Comparison of ENCODE assay signal across 13 mouse cellular contexts in genomic region chr9:91377873-91378150, GRCm38 (mm10). TPM values are rescaled to one million over a fixed set of nuclear protein-coding genes. Genes with fewer than 3 reads are reported as not detected.
A peak's percentile ranks its signal among the peaks of the same experiment; 100 is the strongest.
DNase-seq lines count a peak whose midpoint lies in the region; ATAC-seq and TF ChIP-seq lines count a peak whose summit lies in the region.
"Had no signal": no experiment of that assay in that cellular context is flagged by ENCODE, and none has a peak within 500 bp of the region (broad histone marks: within the 10 kb centered on the region; RNA-seq: fewer than 3 reads in every experiment).

No protein-coding gene starts in this region.

- H3K4me3 ChIP-seq in brown adipose tissue, adult 24 weeks (ENCODE audit: insufficient read depth, low read depth, low read length): peak overlapping the region; percentile 58
- peak overlapping the region; percentile 67 for H3K4me3 ChIP-seq in hindbrain, embryonic 10.5 days
- H3K4me3 ChIP-seq in midbrain, postnatal 0 days (ENCODE audit: low read depth, low read length): no peak overlapping the region
- no peak overlapping the region for H3K4me3 ChIP-seq in liver, embryonic 12.5 days
- H3K4me3 ChIP-seq: limb, embryonic 15.5 days had no signal

- WGBS in hindbrain, embryonic 10.5 days: under 1% methylated on average over 16 of the region's 16 CpGs
- 3% methylated on average over 16 of the region's 16 CpGs for WGBS in midbrain, postnatal 0 days
- WGBS in liver, embryonic 12.5 days (ENCODE audit: insufficient replicate concordance): 2% methylated on average over 16 of the region's 16 CpGs

- H3K27me3 ChIP-seq in hindbrain, embryonic 10.5 days (ENCODE audit: insufficient read depth, poor library complexity, severe bottlenecking): peaks cover 98% of the 10 kb centered on the region
- H3K27me3 ChIP-seq in midbrain, postnatal 0 days (ENCODE audit: insufficient read depth, low read length): peaks cover 57% of the 10 kb centered on the region
- H3K27me3 ChIP-seq in liver, embryonic 12.5 days (replicated peaks): peaks cover 93% of the 10 kb centered on the region
- H3K27me3 ChIP-seq: CH12.LX had no signal

- DNase-seq in cerebellum, postnatal 14 days: peak; percentile 89 to 91
- DNase-seq in hindbrain, embryonic 10.5 days (ENCODE audit: low spot score): peak; percentile 70
- peak; percentile 91 for DNase-seq in midbrain, postnatal 0 days (ENCODE audit: low spot score)
- DNase-seq in kidney, adult 11 months: no peak
- no peak for DNase-seq in right cerebral cortex, postnatal 14 days
- DNase-seq: right cerebral cortex, adult 18-20 months had no signal

- no peaks in the 10 kb centered on the region for H3K36me3 ChIP-seq in hindbrain, embryonic 10.5 days
- H3K36me3 ChIP-seq in midbrain, postnatal 0 days (ENCODE audit: insufficient read depth, low read length): no peaks in the 10 kb centered on the region
- no peaks in the 10 kb centered on the region for H3K36me3 ChIP-seq in liver, embryonic 12.5 days
- H3K36me3 ChIP-seq: limb, embryonic 15.5 days had no signal

- no peaks in the 10 kb centered on the region for H3K9me3 ChIP-seq in hindbrain, embryonic 10.5 days
- no peaks in the 10 kb centered on the region for H3K9me3 ChIP-seq in midbrain, postnatal 0 days (ENCODE audit: low read length)
- no peaks in the 10 kb centered on the region for H3K9me3 ChIP-seq in liver, embryonic 12.5 days (replicated peaks)
- H3K9me3 ChIP-seq: limb, embryonic 15.5 days had no signal

- H3K4me2 ChIP-seq in midbrain, postnatal 0 days (ENCODE audit: low read depth, low read length, poor library complexity, severe bottlenecking): peak overlapping the region; percentile 40
- no peak overlapping the region for H3K4me2 ChIP-seq in liver, embryonic 12.5 days

- H3K27ac ChIP-seq in brown adipose tissue, adult 24 weeks (replicated peaks; ENCODE audit: low read depth, low read length): no peak overlapping the region
- H3K27ac ChIP-seq in hindbrain, embryonic 10.5 days: peak overlapping the region; percentile 98
- H3K27ac ChIP-seq in midbrain, postnatal 0 days (ENCODE audit: low read depth, low read length): peak overlapping the region; percentile 69; the same call in 1 of the 2 replicates
- H3K27ac ChIP-seq in liver, embryonic 12.5 days: no peak overlapping the region
- H3K27ac ChIP-seq: limb, embryonic 15.5 days had no signal

- no peak for ATAC-seq in midbrain, postnatal 0 days (ENCODE audit: low FRiP score)
- ATAC-seq in frontal cortex, adult (ENCODE audit: low TSS enrichment): no peak
- ATAC-seq in liver, embryonic 12.5 days: no peak

- H3K4me1 ChIP-seq in brown adipose tissue, adult 24 weeks (ENCODE audit: control insufficient read depth, insufficient read depth, insufficient read length, low read length): peaks cover 3% of the 10 kb centered on the region; the same call in 1 of the 2 replicates
- H3K4me1 ChIP-seq in hindbrain, embryonic 10.5 days (replicated peaks): peaks cover 49% of the 10 kb centered on the region
- no peaks in the 10 kb centered on the region for H3K4me1 ChIP-seq in midbrain, postnatal 0 days (ENCODE audit: insufficient read depth, low read length)
- H3K4me1 ChIP-seq in liver, embryonic 12.5 days: no peaks in the 10 kb centered on the region

- no peak for TF ChIP-seq CTCF in midbrain, postnatal 0 days (IDR thresholded peaks at IDR 0.05)

- H3K9ac ChIP-seq in midbrain, postnatal 0 days (replicated peaks; ENCODE audit: low read length, poor library complexity, severe bottlenecking): no peak overlapping the region
- H3K9ac ChIP-seq in liver, embryonic 12.5 days: no peak overlapping the region
- H3K9ac ChIP-seq: limb, embryonic 15.5 days had no signal

RNA-seq across cellular contexts. Expression of gene Zic1, which starts 12.2 kb away (rescaled TPM):
- 3.2 and 4.1 TPM in 2 replicates for polyA plus RNA-seq in brown adipose tissue, adult 24 weeks (2012; ENCODE audit: insufficient read depth, insufficient read length, missing spikeins)
- 6.9 and 8.1 TPM in 2 replicates for polyA plus RNA-seq in hindbrain, embryonic 10.5 days (2016; fragmentation: Nextera tagmentation; extraction: Ambion mirVana)
- 91.8 and 146 TPM in 2 replicates for total RNA-seq in midbrain, postnatal 0 days (2014; rRNA removed)
- polyA plus RNA-seq in midbrain, postnatal 0 days (2015; fragmentation: Nextera tagmentation; extraction: Ambion mirVana): 4.1 and 8.2 TPM in 2 replicates
- not detected in 2 replicates for polyA plus RNA-seq in liver, embryonic 12.5 days (2016; fragmentation: Nextera tagmentation; extraction: Ambion mirVana)
- total RNA-seq: CH12.LX had no signal
- polyA plus RNA-seq: large intestine, adult 2 months had no signal

RNA-seq across cellular contexts. Expression of gene Zic4, which starts 15.6 kb away (rescaled TPM):
- polyA plus RNA-seq in brown adipose tissue, adult 24 weeks (2012; ENCODE audit: insufficient read depth, insufficient read length, missing spikeins): 0.79 and 1.8 TPM in 2 replicates
- 16.9 and 19.8 TPM in 2 replicates for polyA plus RNA-seq in hindbrain, embryonic 10.5 days (2016; fragmentation: Nextera tagmentation; extraction: Ambion mirVana)
- 54.7 and 73.4 TPM in 2 replicates for total RNA-seq in midbrain, postnatal 0 days (2014; rRNA removed)
- polyA plus RNA-seq in midbrain, postnatal 0 days (2015; fragmentation: Nextera tagmentation; extraction: Ambion mirVana): 22.2 and 33.5 TPM in 2 replicates
- not detected in 2 replicates for polyA plus RNA-seq in liver, embryonic 12.5 days (2016; fragmentation: Nextera tagmentation; extraction: Ambion mirVana)
- total RNA-seq: CH12.LX had no signal
- polyA plus RNA-seq: heart, embryonic 16.5 days; large intestine, adult 2 months had no signal

Comparison
In these comparisons a context has a peak if more than half of its experiments do, and no peak if none do; other contexts are left out.
1. H3K27ac ChIP-seq: peak in hindbrain, embryonic 10.5 days (single experiment) and midbrain, postnatal 0 days (single experiment); none in brown adipose tissue, adult 24 weeks (single experiment) and liver, embryonic 12.5 days (single experiment).
2. H3K4me3 ChIP-seq: peak in brown adipose tissue, adult 24 weeks (single experiment) and hindbrain, embryonic 10.5 days (single experiment); none in midbrain, postnatal 0 days (single experiment) and liver, embryonic 12.5 days (single experiment).
3. DNase-seq: peak in cerebellum, postnatal 14 days (2 of 2), hindbrain, embryonic 10.5 days (single experiment) and midbrain, postnatal 0 days (single experiment); none in kidney, adult 11 months (single experiment) and right cerebral cortex, postnatal 14 days (single experiment).